Mouse (Mus musculus) ZHBTc4 (cell line): Measurements from ENCODE around the gene Cop1.

Source experiments
- DNase-seq: peaks from one replicate; pipeline ENCODE4 v3.0.0-alpha.2; 2011; ENCODE audit warnings: low read depth, low spot score

The Cop1 gene

DNA sequence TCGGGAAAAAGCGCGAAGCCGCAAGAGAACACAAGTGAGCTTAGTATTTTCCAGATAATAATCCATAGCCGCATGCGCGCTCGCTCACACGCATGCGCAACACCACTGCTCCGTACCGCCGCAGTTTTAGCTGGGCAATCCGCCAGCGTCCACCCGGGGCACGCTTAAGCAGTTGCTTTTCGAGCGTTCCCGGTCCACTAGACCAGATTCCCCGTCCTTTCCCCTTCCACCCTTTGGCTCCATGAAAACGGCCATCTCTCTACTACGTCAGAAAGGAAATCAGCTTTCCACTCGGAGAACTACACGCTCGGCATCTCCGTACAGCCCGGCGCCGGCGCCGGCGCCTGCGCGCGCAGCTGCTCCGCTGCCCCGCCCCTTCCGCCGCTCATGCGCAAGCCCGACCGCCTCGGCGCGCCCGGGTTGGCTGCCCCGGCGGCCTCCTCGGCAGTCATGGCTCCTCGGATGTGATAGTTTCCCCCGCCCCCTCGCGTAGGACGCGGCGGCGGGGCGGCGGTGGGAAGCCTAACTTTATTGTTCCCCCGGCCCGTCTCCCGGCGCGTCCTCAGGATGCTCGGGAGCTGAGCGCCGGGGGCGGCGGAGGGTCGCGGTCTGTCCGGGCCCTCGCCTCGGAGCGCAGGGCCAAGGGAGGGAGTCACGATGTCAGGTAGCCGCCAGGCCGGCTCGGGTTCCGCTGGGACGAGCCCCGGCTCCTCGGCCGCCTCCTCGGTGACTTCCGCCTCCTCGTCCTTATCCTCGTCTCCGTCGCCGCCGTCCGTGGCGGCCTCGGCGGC lies at the start of gene Cop1:
Cop1 (plus strand) TSS at position 540 of the 791 bp plus-strand sequence.
- DNase-seq = peak; percentile 95

GRCm38 (mm10) chr1:159186741-159187140 lies 45.4 kb upstream of the Cop1 start:
- no peak for DNase-seq

DNA sequence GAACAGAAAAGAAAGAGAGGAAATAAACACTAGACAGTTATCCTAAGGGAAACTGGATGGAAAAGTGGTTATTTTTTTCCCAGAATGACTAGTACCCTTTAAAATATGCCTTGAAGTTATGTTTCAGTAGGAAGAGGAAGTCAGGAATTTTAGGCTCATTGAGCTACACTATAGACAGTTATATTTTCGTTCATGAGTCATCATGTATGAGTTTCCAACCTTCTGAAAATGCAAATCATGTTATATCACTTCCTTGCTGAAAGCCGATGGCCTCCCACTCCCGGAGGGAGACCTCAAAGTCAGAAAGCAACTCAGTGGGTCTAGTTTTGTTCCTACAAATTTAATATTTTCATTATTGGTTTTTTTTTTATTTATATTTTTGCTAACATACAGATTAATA lies 33.5 kb upstream of the Cop1 start:
- DNase-seq = no peak

- no peak for DNase-seq
Observed at GRCm38 (mm10) chr1:159199606-159200005, 32.5 kb upstream of the Cop1 start.

- no peak for DNase-seq
Observed at GRCm38 (mm10) chr1:159201220-159201619, 30.9 kb upstream of the Cop1 start.

DNA sequence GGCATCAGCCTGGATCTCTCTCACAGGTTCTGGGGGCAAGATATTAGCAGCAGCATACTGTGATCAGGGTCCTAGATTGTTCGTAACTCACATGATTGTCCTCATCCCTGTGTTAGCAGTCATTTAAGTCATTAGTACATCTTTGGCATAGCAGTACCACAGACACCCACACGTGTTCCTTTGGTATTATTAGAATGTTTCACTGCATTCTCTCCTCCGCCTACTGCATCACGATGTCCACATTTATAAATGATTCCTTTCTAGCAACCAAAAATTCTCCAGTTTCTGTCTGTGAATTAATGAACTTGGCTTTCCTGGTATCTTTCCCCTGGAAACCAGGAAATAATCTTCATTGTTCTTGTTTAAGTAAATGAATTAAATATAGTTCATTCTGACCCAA lies 20.4 kb upstream of the Cop1 start:
- DNase-seq = no peak

DNA sequence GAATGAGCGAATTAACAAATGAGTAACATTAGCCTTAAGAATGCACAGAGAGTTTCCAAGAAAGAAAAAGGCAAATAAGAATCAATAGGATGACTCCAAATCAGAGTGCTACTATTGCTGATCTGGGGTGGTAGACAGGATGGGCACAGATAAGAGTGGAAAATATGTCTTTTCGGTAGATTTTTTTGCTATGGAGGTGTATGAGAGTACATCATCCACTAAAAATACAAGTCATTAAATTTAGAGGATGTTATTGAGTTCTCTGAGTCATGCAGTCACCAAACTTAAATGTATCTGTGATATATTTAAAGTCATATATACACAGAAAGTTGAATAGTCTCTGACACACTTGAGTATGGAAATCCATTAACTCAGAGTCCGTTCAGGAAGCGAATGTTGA lies 14.7 kb upstream of the Cop1 start:
- DNase-seq = no peak

GRCm38 (mm10) chr1:159222046-159222445 lies 10.1 kb upstream of the Cop1 start:
- DNase-seq = no peak

DNA sequence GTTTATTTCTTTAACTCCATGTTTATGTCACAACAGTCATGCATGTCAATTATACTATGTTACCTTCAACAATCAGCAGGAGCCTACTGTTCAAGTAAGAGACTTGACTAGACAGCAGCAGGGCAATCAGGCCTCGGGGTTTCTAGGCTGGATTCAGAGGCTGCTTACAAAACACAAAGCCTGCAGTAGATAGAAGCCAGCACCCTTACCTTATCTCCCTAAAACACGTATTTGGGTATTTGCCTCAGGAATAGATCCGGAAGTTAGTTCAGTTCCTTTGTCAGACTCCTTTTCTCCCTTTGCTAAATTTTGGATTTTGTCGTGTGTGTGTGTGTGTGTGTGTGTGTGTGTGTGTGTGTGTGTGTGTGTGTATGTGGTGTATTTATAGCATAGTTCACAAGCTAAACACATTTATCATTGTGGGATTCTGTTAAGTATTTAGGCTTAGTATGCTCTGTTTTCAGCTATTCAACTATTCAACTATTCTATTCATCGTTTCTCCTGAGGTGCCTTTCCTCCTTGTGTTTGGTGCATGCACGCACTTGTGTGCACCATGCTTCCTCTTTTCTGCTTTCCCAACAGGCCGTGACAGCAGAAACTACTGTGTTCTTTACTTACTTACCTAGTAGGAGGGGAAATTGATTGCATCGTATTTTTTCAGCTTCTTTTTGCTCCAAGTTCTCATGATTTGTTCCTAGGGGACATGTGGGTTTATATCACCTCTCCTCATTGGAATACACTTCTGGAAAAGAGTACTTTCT lies 6.9 kb upstream of the Cop1 start:
- no peak for DNase-seq

DNA sequence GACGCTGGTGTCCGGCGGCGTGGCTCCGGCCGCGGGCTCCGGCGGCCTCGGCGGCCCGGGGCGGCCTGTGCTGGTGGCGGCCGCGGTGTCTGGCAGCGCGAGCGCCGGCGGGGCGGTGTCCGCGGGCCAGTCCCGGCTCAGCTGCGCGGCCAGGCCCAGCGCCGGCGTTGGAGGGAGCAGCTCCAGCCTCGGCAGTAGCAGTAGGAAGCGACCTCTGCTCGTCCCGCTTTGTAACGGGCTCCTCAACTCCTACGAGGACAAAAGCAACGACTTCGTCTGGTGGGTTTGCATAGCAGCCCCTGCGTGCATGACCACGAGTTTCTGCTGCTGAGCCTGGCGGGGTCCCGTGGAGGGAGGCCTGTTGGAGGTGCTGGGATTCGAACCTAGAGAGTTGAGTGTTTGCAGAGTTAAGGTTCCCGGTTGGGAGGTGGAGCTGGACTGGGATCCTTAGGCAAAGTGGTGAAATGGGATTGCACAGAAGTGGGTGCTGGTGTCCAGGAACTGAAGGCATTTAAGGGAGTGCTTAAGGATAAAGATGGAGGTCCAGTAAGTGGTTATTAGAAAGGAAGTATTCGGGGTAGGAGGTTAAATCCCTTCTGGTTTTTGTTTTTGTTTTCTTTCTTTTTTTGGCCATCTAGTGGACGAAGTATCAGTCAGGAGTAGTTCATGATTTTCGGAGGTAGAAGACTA lies 597 bp downstream of the Cop1 start:
- DNase-seq = peak; percentile 53

DNA sequence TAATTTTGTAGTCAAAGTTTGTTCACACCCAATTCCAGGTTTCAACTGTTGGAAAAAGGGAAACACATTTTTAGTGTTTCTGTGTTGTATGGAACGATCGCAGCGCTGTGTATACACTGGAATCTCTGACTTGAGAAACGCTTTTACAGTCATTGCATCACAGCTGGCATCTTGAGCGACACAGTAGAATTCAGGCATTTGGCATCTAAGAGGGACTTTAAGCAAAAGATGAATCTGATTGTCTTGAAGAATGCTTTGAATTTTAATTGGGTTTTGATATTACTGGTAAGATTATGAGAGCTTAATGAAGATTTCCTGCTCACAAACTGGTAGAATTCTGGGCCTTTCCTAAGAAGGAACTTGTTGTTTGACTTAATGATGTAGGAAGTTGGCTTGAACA lies 1.3 kb downstream of the Cop1 start:
- DNase-seq = no peak

DNA sequence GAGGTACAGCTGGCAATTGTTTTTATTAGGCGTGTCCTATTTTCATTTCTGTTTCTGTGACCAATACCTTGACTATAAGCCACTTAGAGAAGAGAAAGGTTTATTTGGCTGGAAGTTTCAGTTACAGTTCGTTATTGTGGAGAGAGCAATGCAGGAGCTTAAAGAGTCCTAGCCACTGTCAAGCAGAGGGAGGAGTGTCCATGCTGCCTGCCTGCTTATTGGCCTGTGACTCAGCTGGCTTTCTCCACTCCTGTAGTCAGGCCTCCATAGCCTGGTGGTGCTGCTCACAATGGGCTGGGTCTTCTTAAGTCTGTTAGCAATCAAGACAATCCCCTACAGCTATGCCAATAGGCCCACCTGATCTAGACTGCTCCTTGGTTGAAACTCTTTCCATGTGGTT lies 2.4 kb downstream of the Cop1 start:
- DNase-seq = peak; percentile 57

DNA sequence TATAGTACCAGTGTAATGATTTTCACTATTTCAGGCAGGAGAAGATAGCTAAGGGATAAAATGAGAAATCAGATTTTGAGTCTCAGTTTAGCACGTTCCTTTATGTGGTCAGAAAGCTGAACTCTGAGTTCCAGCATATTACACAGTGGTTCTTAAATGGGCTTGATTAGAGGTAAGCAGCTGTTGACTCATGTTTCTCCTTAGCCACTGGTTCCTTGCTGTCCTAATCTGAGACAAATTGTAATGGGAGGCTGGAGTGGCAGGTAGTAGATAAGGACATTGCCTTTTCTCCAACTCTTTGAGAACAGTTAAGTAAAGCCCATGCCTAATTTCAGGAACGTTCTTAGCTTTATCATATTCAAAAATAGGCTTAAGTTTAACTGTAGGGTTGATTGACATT lies 3.6 kb downstream of the Cop1 start:
- DNase-seq = no peak

DNA sequence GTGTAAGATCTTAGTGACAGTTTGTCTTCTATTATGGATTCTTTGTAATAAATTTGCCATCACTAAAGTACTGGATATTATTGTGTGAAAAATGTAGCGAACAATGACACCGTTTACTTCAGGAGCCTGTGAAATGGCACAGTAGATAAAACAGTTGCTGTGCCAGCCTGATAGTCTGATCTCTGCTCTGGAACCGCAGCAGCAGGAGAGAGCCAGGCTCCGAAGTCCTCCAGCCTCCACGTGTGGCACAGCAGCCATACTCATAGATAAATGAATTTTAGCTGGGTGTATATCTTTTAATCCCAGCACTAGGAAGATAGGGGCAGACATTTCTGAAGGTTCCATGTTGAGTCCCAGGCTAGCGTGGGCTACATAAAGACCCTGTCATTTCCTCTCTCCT lies 6.0 kb downstream of the Cop1 start:
- no peak for DNase-seq

DNA sequence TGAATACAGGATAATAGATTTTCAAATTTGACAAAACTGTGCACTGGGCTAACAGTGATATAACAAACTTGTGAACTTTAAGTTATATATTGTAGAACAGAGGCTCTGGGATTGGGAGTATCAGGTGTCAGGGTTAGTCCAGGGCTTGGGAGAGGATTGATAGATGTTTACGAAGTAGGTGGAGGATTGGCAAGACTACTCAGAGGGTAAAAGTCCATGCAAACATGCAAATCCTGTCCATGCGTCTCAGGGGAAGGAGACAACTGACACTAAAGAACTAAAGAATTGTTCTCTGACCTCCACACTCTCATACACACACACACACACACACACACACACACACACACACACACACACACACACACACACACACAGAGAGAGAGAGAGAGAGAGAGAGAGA lies 18.2 kb downstream of the Cop1 start:
- DNase-seq = no peak

DNA sequence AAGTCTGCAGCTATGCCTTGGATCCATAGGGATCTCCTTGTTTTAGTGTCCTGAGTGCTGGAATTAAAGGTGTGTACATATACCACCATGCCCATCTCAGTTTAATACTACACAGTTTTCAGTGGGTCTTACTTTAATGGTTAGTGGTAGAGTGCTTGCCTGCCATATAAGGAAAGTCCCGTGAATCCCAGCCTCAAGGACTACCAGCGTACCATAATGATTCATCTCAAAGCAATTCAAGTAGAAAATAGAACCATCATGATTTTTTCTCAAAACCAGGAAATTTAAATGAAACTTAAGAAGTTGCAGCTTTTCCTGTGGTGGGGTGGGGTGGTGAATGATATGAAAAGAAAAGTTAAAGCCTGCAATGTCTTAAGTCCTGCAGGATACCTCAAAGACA lies 21.0 kb downstream of the Cop1 start:
- no peak for DNase-seq

- DNase-seq = no peak
Observed at GRCm38 (mm10) chr1:159254906-159255685, 23.0 kb downstream of the Cop1 start.

DNA sequence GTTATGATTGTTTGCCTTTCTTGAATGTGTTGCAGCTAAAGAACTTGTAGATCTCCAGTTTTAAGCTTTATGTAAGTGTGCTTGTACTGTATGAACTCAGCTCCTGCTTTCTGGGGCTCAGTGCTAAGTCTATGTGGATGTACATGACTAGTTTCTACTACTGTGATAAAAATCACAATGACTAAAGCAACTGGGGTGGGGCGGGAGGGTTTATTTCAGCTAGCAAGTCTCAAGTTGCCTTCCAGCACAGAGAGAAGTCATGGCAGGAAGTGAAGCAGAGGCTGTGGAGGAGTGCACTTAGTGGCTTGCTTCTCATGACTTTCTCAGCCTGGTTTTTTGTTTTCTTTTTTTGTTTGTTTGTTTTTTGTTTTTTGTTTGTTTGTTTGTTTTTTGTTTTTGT lies 24.4 kb downstream of the Cop1 start:
- no peak for DNase-seq

GRCm38 (mm10) chr1:159263820-159264219 lies 31.7 kb downstream of the Cop1 start:
- DNase-seq = no peak

- no peak for DNase-seq
Observed at GRCm38 (mm10) chr1:159280072-159280471, 48.0 kb downstream of the Cop1 start.

- no peak for DNase-seq
Observed at GRCm38 (mm10) chr1:159281861-159282260, 49.7 kb downstream of the Cop1 start.

- peak; percentile 8 for DNase-seq
Observed at GRCm38 (mm10) chr1:159286833-159287232, 54.7 kb downstream of the Cop1 start.
